Mouse (Mus musculus) spleen, adult 12 weeks (tissue): Measurements from ENCODE around the gene Ythdf2.
A peak's percentile ranks its signal among the peaks of the same experiment; 100 is the strongest.

ENCODE experiments used
- DNase-seq: peaks from one replicate; pipeline ENCODE4 v3.0.0; 2022; ENCODE audit warnings: low spot score

Ythdf2 gene

GRCm38 (mm10) chr4:132209299-132209698 is 2.8 kb downstream of the Ythdf2 start:
- DNase-seq: no peak

GRCm38 (mm10) chr4:132207280-132207679 is 4.8 kb downstream of the Ythdf2 start:
- DNase-seq: no peak

DNA sequence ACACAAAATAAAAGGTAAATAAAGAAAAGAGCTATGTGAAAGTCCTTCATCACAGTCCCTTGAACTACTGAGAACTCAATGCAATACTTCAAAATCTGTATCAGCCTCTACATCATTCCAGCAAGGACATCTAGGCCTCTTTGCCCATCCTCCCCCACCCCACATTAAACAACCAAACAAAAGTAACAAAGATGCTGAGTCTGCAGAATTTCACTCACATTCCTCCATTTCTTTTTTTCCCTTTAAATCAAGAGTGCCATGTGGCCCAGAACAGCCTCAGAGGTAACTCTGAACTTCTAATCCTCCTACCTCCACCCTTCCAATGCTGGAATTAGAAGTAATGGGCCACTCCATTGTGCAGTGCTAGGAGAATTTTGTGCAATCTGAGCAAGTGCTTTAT is 13.3 kb downstream of the Ythdf2 start:
- DNase-seq: no peak

- DNase-seq: no peak
These were observed 13.8 kb downstream of the Ythdf2 start for GRCm38 (mm10) chr4:132198285-132198712.

GRCm38 (mm10) chr4:132194975-132195374 is 17.1 kb downstream of the Ythdf2 start:
- no peak for DNase-seq

DNA sequence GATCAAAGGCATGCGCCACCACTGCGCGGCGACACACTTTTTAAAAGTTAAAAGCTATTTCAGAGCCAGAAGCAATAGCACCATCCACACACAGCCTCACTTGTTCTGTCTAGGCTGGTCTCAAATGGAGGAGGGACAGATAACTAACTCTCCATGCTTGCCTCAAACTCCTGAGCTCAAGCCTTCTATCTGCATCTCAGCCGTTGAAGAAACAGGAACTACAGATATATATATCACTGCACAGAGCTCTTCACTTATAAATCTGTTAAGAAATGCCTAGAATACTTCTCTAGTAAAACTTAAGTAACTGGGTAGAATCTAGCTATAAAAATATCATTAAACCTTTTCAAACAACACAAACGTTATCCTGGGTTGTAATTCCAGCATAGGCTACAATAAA is 17.7 kb downstream of the Ythdf2 start:
- no peak for DNase-seq

- no peak for DNase-seq
These were observed 24.2 kb downstream of the Ythdf2 start for GRCm38 (mm10) chr4:132187826-132188401.

- no peak for DNase-seq
These were observed 28.9 kb downstream of the Ythdf2 start for GRCm38 (mm10) chr4:132183162-132183561.

GRCm38 (mm10) chr4:132181721-132182658 is 30.1 kb downstream of the Ythdf2 start:
- DNase-seq: no peak

DNA sequence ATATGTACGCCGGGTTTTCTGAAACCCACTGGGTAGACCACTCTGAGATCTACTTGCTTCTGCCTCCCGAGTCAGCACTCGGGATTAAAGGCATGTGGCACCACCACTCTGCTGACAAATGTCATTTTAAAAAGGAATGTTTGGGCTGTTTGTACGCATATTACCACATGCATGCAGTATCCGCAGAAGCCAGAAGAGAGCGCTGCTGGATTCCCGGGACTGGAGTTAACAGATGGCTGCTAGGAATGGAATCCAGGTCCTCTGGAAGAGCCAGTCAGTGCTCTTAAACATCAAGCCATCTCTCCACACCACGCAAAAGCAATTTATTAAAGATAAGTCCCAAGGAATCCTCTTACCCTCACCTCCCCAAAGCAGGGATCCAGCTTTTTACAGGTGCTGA is 31.4 kb downstream of the Ythdf2 start:
- no peak for DNase-seq

DNA sequence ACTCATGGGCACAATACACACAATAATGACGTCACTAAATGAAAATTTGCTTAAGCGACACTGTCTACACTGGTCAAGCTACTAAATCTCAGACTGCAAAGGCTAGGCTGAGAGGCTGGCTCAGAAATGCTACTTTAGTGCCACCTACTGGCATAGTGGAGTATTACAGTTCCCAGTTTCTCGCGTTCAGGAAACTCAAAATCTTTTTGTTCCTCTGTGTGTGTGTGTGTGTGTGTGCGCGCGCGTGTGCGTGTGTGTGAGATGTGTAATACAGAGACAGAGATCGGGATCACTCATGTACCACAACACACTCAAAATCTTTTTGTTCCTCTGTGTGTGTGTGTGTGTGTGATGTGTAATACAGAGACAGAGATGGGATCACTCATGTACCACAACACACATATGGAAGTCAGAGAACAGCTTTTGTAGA is 33.5 kb downstream of the Ythdf2 start:
- peak; percentile 43 for DNase-seq

DNA sequence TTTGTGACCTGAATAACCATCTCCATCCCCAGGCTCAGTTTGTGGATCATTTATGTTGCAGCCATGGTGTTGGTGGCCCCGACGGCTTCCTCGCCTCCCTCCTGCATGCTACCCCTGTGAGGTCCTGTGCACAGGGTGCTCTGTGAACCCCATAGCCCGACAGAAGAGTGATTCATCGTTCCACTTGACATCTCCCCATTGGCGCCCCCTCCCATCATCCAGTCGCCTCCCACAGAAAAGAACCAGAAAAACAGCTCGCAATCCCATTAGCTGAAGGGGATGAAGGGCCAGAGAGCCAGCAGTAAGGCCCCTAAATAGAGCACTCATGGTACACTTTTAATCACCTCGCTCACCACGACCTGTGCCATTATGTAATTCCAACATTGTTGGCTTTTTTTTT is 35.6 kb downstream of the Ythdf2 start:
- no peak for DNase-seq

GRCm38 (mm10) chr4:132170891-132171290 is 41.2 kb downstream of the Ythdf2 start:
- DNase-seq: no peak

DNA sequence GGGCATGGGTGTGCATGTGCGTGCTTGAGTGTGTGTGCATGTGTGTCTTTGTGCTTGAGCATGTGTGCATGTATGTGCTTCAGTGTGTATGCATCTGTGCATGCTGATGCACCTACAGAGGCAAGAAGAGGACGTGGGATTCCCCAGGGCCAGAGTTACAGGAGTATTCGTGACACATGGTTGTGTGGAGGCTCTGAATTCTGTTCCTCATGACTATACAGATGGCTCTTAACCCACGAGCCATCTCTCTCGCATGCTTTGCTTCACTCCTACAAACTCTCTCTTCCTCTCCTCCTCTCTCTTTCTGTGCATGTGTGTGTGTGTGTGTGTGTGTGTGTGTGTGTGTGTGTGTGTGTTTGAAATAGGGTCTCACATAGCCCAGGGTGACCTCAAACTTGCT is 42.3 kb downstream of the Ythdf2 start:
- DNase-seq: no peak

DNA sequence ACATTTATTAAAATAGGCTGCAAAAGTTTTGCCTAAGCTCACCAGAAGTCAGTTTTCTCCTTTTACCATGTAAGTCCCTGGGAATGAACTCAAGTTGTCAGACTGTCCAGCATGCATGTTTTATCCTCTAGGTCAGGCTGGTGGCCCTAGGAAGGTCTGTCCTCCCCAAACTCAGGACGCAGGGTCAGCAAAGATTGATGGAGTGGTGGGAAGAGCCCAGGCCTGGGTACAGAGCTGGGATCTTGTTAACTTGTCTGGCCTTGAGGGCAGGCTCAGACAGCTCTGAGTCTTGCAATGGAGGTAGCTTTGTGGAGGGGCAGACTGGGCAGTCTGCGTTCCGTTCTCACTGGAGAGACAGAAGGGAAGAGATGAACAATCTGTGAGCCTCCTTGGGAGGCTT is 42.8 kb downstream of the Ythdf2 start:
- no peak for DNase-seq

DNA sequence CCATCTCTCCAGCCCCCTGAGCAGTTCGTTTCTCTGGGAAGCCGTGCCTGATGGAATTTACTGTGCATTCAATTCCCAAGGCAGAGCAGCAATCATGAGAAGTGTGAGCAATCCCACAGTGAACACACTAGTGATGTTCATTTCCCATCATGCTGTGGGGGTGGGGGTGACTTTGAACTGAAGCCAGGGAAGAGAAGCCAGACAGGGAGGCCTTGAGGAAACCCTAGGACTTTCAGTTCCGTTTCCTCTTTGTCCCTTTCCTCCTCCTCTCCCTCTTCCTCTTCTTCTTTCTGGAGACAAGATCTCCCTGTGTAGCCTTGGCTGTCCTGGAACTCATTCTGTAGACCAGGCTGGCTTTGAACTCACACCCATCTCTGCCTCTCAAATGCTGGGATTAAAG is 44.7 kb downstream of the Ythdf2 start:
- no peak for DNase-seq

- no peak for DNase-seq
These were observed 45.5 kb downstream of the Ythdf2 start for GRCm38 (mm10) chr4:132166350-132167290.

DNA sequence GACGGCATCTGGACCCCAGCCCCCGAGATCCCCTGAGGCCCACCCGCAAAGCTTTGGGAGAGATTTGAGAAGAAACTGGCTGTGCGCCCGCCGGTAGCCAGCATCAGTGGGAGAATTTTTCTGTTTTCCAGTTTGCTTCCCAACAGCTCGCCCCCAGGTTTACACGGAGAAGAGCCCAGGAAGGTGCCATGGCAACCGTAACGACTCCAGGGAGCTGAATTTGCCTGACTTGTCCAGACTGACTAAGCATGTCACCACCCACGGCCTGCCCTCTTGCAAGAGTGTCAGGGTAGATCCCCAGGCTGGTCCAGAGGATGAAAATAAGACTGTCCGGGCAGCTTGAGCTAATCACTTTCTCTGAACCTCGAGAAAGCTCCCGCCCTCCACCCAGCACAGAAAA is 46.4 kb downstream of the Ythdf2 start:
- no peak for DNase-seq

DNA sequence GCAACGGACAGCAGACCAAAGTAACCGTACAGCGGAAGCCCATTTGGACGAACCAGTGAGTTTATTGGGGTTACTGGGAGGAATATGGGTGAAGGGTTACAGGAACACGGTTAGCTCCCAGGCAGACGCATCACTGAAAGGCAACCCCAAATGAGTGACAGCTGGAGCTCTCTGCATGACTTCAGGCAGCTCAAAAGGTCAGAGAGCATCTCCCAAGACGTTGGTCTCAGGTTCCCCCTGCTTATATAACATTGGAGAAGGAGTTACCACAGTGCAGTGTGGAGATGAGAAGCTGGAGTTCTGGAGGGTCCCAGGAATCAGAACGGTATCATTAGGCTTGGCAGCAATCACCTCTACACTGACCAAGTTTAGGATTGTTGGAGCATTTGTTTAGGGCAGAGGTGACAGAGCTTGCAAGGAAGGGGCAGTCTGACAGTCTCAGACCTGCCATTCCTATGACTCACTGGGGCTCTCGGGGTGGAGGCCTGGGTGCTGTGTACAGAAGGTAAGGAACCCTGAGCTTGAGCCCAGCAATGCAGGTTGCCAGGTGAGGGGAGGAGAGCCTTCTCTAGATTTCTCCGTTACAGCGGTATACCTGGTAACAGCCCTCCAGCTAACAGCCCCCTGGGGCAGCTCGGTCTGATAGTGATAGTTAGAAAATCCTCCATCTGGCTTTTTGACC is 55.0 kb downstream of the Ythdf2 start:
- no peak for DNase-seq

GRCm38 (mm10) chr4:132154877-132155670 is 57.0 kb downstream of the Ythdf2 start:
- DNase-seq: no peak

GRCm38 (mm10) chr4:132151673-132152072 is 60.4 kb downstream of the Ythdf2 start:
- DNase-seq: no peak
